Mouse (Mus musculus) kidney, postnatal 25 days (tissue): ENCODE results near the gene Cnn3.

ENCODE experiments used
- DNase-seq, 2 experiments: peaks; one replicate each; pipeline ENCODE4 v3.0.0; 2021; ENCODE audit warnings: mixed read lengths in 2 of 2

Gene Cnn3

DNA sequence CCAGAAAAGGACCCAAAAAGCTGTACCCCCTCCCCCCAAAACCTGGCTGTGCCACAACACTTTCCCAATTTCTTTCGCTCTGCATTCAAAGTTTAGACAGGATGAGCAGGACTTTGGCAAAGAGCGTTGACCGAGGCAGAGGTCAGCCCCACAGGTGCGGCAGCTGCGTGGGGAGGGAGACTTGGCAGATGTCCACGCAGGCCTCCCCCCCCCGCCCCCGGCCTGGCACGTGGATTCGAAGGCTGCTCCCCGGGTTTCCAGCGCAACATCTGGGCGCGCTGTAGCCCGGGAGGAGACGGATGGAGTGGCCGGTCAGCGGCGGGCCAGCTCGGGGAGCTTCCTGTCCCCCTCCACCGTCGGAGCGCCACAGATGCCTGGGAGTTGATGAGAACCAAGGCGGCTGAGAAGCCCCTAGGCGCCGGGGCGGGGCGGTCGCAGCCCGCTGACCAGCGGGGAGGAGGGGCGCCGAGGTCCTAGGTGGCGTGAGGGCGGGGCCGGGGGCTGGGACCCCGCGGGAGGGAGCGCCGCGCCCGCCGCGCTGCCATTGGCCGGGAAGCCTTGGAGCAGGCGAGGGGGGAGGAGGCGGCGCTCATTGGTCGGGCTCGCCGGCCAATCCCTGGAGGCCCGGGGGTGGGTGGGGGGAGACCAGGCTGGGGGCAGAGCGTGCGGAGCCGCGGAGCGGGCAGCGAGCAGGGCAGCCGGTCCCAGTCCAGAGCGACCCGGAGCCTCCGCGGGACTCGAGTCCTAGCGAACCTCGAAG is at the start of gene Cnn3:
TSS of gene Cnn3 (plus strand) at position 637 of the 760 bp plus-strand sequence.
- peak; percentile 97 to 99 for DNase-seq

GRCm38 (mm10) chr3:121378708-121379612 is 47.3 kb upstream of the Cnn3 start:
- DNase-seq: peak; percentile 89 to 90

- DNase-seq: no peak
Measured at GRCm38 (mm10) chr3:121379699-121380098, 46.6 kb upstream of the Cnn3 start.

GRCm38 (mm10) chr3:121387471-121388009 is 38.8 kb upstream of the Cnn3 start:
- no peak for DNase-seq

DNA sequence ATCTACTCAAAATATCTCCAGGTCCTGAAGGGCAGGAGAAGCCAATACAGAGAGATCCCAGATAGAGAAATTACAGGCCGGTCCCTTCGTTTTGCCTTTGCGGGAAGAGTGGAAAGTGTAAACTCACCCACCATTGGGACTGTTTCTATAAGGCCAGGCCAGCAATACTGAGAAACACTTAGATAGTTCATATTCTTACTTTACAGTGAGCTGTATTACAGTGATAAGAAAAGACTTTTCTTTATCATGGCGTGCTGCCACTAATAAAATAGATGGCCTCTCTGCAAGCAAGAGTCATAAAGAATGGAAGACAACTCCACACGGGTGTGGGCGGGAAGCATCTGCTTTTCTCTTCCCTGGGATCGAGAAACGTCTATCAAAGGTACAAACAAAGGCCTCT is 36.9 kb upstream of the Cnn3 start:
- DNase-seq: no peak

DNA sequence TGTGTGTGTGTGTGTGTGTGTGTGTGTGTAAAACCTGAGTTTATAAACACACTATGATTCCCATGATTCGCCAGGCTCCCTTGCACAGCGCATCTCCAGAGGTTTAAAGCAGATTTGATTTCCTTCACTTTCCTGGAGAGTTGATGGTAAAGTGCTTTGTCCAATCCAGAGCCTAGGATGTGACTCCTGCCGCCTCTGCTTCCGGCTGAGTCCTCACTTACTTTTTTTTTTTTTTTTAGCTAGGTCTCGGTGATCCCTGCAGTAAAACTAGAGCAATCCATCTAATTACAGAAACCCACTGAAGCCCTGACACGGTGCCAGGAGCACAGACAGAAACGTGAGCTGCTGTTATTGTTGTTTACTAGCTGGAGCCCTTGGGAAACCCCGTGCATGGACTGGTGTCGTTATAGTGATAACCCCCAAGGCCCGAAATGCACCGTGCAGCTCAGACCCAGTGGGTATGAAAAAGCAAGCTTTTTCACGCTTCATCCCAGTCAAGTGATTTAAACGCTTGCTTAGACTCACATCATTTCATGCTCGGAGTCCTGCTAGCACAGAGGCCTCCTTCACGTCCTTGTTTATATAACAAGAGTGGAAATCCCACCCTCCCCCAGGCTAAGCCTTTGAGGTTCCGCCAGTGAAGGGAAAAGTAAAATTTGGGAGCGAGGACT is 36.3 kb upstream of the Cnn3 start:
- DNase-seq: peak; percentile 61 to 63

DNA sequence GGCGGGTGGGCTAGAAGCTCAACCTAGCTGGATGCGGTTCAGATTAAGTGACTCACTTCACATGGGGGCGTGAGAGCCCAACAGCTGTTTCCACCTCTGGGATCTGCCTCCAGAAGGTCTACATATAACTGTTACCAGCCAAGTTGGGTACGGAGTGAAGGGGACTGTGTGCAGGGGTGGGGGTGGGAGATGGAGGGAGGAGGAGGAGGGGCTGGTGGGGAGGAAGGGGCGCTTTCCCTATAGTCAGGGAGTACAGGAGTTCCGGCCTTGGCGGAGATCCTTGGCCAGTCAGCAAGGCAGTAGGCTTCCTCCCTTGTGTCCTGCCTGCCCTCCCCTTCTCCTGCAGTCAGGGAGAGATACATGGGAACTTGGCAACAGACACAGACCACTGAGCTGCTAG is 35.6 kb upstream of the Cnn3 start:
- peak; percentile 20 to 55 for DNase-seq

GRCm38 (mm10) chr3:121395588-121396295 is 30.6 kb upstream of the Cnn3 start:
- peak; percentile 41 to 50 for DNase-seq

DNA sequence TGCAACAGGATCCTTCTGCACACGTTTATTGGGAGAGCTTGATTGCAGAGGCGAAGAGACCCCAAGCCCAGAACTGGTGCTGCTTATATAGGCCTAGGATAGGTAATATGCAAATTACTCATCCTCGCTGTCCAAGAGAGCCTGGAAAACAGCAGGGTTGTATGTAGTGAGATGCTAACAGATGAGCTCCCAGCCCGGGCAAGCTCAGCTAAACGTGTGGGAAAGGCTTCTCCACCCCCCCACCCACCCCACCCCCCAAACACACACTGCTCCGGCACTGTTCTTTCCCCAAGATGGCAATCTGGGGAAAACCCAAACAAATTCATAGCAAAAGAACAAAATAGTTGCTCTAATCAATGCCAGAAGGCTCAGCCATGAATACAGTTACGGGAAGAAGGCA is 29.7 kb upstream of the Cnn3 start:
- no peak for DNase-seq

- no peak for DNase-seq
Measured at GRCm38 (mm10) chr3:121397007-121397406, 29.3 kb upstream of the Cnn3 start.

DNA sequence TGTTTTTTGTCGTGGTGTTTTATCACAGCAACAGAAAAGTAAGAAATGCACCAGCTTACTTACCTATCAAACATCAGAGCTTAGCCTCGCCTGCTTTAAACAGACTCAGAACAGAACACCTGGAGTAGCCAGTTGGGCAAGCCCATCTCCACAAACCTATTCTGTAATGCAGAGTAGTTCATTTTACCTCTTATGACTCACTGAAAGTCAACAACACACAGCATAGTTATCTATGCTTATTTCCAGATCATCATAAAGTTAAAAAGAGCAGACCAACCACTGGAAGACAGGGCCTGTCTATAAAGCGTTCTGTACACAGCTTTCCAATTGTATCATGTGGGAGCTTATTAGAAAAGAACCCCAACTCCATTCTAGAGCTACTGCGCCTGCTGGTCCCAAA is 24.9 kb upstream of the Cnn3 start:
- DNase-seq: no peak

- no peak for DNase-seq
Measured at GRCm38 (mm10) chr3:121402096-121402495, 24.2 kb upstream of the Cnn3 start.

GRCm38 (mm10) chr3:121403449-121403848 is 22.8 kb upstream of the Cnn3 start:
- DNase-seq: no peak

GRCm38 (mm10) chr3:121405101-121405500 is 21.2 kb upstream of the Cnn3 start:
- no peak for DNase-seq

DNA sequence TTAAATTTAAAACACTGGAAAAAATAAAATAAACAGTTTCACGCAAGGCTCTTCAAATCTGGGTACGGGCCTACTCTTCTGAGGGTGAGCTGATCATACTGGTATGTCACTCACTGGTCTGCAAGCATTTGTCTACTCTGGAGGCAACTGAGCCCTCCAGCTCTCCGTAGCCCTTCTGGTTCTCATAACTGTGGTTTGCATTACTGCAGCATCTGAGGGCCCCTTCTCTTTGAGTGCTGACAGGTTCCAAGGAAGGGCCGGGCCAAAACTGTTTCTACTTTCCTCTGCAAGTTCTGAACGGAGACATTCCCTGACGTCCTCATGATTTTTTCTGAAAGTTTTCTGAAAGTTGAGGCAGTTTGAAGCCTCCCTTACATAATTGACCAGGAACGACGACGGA is 18.9 kb upstream of the Cnn3 start:
- DNase-seq: no peak

- peak; percentile 33 to 50 for DNase-seq
Measured at GRCm38 (mm10) chr3:121408386-121408785, 17.9 kb upstream of the Cnn3 start.

GRCm38 (mm10) chr3:121411450-121411849 is 14.8 kb upstream of the Cnn3 start:
- DNase-seq: no peak

DNA sequence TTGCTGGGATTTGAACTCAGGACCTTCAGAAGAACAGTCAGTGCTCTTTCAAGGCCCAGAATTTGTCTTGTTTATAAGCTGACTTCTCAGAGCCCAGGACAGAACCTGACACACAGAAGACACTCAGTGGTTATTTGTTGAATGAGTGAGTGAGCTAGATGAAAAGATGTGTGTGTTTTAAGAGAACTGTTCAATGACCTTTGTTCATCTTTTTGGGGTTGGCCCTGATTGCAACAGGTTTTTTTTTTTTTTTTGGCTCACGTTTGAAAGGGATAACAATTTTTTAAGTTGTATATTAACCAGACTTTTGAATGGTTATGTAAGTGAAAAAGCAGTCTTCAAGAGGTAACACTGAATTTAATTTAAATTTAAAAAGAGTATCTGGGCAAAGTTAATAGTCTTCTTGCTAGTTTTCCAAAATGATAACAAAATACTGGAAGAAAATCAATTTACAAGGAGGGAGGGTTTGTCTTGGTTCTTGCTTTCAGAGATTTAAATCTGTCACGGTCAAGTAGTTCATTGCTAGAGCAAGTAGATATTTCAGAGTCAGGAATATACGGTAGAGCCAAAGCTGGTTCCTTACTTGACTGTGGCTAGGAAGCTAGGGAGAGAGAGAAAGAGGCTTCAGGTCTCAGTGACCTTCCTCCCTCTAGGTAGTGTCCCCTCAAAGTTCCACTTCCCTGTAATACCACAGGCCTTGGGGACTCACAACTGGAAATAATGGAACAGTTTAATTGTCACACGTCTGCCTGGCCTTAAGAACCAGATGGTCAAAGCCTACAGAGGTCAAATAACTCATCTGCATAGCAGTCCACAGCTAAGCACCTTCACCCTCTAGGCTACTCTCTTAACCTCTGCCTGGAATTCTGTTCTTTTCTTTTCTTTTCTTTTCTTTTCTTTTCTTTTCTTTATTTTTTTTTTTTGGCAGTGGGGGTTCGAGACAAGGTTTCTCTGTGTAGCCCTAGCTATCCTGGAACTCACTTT is 9.8 kb upstream of the Cnn3 start:
- DNase-seq: peak in 1 of 2 experiments; percentile 32

GRCm38 (mm10) chr3:121417379-121418250 is 8.7 kb upstream of the Cnn3 start:
- no peak for DNase-seq

DNA sequence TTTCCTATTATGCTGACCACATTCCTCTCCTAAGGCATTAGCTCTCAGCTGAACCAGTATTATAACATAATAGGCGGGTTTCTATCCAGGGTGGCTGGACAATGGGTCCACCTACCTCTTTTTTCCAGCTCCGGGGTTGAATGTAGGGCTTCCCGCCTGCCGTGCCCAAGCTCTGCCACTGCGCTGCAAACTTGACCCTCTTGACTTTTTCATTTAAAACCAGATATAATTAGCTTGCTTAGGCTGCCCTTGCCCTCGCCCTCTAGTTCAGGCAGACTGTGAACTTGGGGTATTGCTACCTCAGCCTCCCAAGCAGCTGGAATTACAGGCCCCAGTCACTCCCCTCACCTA is 8.1 kb upstream of the Cnn3 start:
- DNase-seq: peak in 1 of 2 experiments; percentile 43
